Mouse (Mus musculus): Measurements from ENCODE around the gene Spsb2.

Gene Spsb2

DNA sequence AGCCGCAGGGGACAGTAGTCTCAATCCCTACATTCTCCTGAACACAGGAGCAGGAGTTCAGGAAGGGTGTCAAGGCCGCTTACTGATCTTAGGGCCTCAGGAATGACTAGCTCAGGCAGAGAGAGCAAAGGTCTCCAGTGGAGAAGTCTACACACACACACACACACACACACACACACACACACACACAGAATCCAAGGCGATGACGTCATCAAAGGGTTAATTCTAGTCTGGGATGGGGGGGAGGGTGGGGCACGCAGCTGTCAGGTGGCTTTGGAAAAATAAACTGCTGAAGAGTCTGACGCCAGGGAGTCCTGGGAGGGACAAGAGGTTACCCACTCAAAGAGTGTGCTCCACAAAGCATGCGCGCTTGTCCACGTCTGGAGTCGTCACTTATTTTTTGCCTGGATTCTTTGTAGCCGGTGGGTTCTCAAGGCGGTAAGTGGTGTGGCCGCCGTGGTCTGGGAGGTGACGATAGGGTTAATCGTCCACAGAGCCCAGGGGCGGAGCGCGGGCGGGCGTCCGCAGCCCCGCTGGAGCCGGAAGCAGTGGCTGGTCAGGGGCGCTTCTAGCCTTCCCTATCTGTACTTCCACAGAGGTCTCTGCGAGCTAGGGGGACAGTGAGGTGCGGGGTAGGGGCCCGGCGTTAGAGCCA lies at the start of gene Spsb2:
Spsb2 (plus strand) TSS at position 304 of the 655 bp plus-strand sequence.
- DNase-seq (ENCODE audit: low spot score in 2 of 2) = peak; percentile 82 to 83

- DNase-seq (ENCODE audit: low spot score in 2 of 2) = no peak
Observed at GRCm38 (mm10) chr6:124758849-124759232, 49.6 kb upstream of the Spsb2 start.

- DNase-seq (ENCODE audit: low spot score in 2 of 2) = peak; percentile 74 to 86
Observed at GRCm38 (mm10) chr6:124759259-124759658, 49.2 kb upstream of the Spsb2 start.

DNA sequence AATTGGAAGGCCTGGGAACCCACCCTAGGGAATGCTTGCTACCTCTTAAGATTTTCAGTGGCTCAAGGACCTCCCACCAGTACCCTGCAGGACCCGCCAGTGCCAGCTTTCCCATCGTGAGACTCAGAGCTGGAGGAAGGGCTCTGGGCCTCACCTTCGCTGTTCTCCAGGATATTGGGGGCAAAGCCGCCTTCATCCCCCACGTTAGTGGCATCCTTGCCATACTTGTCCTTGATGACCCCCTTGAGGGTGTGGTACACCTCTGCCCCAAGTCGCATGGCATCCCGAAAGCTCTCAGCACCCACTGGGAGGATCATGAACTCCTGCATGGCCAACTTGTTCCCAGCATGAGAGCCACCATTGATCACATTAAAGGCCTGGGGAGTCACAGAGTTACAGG lies 42.5 kb upstream of the Spsb2 start:
- DNase-seq (ENCODE audit: low spot score in 2 of 2) = no peak

GRCm38 (mm10) chr6:124767536-124767919 lies 40.9 kb upstream of the Spsb2 start:
- no peak for DNase-seq (ENCODE audit: low spot score in 2 of 2)

DNA sequence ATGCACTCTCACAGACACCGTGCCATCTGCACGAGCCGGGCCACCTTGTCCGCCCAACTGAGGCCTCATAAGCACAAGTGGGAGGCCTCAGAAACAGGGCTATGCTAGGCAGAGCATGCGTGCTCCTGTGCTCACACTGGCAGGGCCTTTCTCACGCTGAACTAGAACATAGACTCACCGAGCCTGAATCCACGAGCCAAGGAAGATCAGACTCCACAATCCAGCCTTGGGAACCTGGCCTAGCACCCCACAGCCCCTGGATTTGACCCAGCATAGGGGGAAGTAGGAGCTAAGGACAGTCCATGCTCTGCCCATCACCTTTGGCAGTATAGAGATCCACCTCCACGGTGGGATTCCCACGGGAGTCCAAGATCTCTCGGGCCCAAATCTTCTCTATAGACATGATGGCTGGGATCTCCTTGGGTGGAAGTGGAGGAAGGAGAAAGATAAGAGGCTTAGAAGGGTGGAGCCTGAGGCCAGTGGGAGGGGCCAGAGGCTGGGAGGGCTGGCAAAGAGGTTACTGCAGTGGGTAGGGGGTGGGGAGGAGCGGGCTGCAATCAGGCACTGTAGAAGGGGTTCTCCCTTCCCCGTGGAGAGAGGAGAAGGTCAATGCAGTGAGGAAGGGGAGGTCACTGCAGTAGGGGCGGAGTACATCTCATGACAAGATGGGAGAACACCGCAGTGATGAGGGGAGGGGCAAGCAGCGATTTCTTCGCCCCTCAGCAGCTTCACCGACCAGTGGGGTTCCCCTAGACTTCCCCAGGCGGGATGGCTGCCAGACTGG lies 40.3 kb upstream of the Spsb2 start:
- DNase-seq (ENCODE audit: low spot score in 2 of 2) = no peak

GRCm38 (mm10) chr6:124768704-124769044 lies 39.8 kb upstream of the Spsb2 start:
- DNase-seq (ENCODE audit: low spot score in 2 of 2) = no peak

- DNase-seq (ENCODE audit: low spot score in 2 of 2) = peak in 1 of 2 experiments; percentile 53
Observed at GRCm38 (mm10) chr6:124769101-124769765, 39.2 kb upstream of the Spsb2 start, which contains the start of gene Eno2. Eno2 (minus strand) TSS chr6:124769673.

GRCm38 (mm10) chr6:124770013-124770412 lies 38.4 kb upstream of the Spsb2 start:
- no peak for DNase-seq (ENCODE audit: low spot score in 2 of 2)

DNA sequence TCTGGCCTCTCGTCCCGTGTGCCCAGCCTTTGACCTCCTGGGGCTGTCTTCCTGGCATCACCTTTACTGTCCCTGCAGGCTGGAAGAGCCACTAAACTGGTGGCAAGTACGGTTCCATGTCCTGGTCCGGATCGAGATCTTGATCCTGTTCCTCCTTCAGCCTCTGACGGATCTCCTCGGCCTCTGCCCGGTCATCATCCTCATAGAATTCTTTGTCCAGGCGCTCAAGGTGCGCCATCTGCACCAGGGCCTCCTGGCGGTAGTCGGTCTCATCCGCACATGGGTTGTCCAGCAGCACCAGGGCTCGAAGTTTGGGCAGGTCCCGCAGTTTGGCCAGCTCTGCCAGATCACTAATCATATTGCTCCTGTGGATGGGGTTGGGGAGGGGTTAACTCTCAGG lies 38.0 kb upstream of the Spsb2 start:
- no peak for DNase-seq (ENCODE audit: low spot score in 2 of 2)

- DNase-seq (ENCODE audit: low spot score in 2 of 2) = peak in 1 of 2 experiments; percentile 45
Observed at GRCm38 (mm10) chr6:124779222-124779983, 29.1 kb upstream of the Spsb2 start, which contains the start of gene Lrrc23. Lrrc23 (minus strand) TSS chr6:124779727.

DNA sequence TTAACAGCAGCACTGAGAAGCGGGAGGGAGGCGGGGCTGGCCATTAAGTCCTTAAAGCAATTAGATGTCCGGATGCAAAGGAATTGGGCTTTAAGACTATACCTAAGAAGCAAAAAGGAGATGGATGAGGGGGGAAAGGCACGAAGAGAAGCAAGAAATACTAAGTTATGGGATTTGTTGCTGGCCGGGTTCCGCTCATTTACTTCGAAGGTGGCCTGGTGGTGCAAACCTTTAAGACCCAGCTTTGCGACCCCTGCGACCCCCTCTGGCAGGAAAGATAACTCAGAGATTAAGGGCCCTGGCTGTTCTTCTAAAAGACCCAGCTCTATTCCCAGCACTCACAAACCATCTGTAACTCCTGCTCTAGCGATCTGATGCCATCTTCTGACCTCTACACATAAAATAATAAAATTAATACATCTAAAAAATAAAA lies 28.5 kb upstream of the Spsb2 start:
- no peak for DNase-seq (ENCODE audit: low spot score in 2 of 2)

DNA sequence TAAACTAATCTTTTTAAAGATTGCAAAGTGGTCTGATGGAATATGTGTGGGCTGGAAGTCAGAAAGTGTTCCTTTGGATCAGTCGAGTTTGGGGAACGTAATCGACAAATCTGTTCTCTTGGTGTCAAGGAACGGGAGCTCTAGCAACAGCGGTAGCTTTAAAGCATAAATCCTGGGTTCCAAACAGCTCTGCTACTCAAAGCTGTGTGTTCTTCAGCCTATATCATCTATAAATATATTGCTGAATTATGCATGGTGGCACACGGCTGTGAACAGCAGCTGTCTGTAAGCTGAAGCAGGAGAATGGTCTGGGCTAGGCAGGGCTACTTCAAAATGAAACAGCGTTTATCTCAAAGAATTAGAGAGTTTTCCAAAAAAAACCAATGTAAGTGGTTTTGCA lies 27.5 kb upstream of the Spsb2 start:
- DNase-seq (ENCODE audit: low spot score in 2 of 2) = no peak

GRCm38 (mm10) chr6:124782436-124782835 lies 26.0 kb upstream of the Spsb2 start:
- no peak for DNase-seq (ENCODE audit: low spot score in 2 of 2)

GRCm38 (mm10) chr6:124786756-124787420 lies 21.6 kb upstream of the Spsb2 start:
- no peak for DNase-seq (ENCODE audit: low spot score in 2 of 2)

DNA sequence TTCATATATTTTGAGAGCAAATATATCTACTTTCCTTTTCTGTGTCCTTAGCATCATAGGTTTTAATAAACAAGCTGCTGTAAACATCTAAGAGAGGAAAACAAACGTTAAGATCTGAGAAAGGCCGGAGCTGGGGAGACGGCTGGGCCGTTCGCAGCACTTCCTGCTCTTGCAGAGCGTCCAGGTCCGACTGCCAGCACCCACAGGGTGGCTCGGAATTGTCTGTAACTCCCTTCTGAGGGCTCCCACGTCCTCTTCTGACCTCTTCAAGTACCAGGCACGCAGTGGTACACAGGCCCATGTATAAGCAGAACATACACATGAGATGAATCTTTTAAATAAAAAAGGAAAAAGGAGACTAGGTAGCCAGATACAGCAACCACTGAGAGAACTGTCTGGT lies 20.7 kb upstream of the Spsb2 start:
- no peak for DNase-seq (ENCODE audit: low spot score in 2 of 2)

DNA sequence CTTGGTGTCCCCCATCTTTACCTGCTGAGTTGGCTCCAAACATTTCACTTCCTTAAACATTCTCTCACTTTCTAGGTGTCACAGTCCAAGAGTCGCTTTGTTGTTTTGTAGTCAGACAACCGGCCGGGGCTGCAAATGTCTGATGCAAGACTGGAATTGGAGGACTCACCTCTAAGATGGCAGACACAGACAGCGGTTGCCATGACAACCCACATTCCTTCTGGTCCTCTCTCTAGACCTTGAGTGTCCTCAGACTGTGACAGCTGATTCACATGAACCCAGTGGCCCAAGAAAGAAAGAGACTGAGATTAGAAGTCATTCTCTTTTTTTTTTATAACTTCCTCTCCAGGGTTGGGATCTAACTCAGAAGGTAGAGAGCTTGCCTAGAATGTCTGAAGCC lies 18.9 kb upstream of the Spsb2 start:
- DNase-seq (ENCODE audit: low spot score in 2 of 2) = no peak

GRCm38 (mm10) chr6:124790121-124790520 lies 18.3 kb upstream of the Spsb2 start:
- DNase-seq (ENCODE audit: low spot score in 2 of 2) = no peak

- no peak for DNase-seq (ENCODE audit: low spot score in 2 of 2)
Observed at GRCm38 (mm10) chr6:124791911-124792310, 16.6 kb upstream of the Spsb2 start.

GRCm38 (mm10) chr6:124795781-124796180 lies 12.7 kb upstream of the Spsb2 start:
- no peak for DNase-seq (ENCODE audit: low spot score in 2 of 2)

GRCm38 (mm10) chr6:124796200-124796599 lies 12.3 kb upstream of the Spsb2 start:
- no peak for DNase-seq (ENCODE audit: low spot score in 2 of 2)

All from urinary bladder, postnatal 4 days (tissue).